Mouse (Mus musculus): ENCODE data around the gene Npepps.
"Not testable (repeated sequence)": the region's sequence is repeated elsewhere in the genome, so short reads cannot be mapped to it uniquely, and the experiment has no call there.

The Npepps gene

DNA sequence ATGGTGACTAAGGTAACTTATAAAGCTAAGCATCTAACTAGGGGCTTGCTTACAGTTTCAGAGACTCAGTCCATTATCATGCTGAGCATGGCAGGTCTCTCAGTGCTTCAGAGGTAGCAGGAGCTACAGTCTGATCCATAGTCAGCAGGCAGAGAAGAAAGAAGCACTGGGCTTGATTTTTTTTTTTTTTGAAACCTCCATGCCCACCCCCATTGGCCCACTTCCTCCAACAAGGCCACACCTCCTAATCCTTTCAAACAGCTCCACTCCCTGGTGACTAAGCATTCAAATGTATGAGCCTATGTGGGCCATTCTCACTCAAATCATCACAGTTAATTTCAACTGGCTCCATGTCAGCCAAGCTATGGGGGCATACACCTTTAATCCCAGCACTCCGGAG lies 12.3 kb upstream of the Npepps start:
- DNase-seq, result no peak

DNA sequence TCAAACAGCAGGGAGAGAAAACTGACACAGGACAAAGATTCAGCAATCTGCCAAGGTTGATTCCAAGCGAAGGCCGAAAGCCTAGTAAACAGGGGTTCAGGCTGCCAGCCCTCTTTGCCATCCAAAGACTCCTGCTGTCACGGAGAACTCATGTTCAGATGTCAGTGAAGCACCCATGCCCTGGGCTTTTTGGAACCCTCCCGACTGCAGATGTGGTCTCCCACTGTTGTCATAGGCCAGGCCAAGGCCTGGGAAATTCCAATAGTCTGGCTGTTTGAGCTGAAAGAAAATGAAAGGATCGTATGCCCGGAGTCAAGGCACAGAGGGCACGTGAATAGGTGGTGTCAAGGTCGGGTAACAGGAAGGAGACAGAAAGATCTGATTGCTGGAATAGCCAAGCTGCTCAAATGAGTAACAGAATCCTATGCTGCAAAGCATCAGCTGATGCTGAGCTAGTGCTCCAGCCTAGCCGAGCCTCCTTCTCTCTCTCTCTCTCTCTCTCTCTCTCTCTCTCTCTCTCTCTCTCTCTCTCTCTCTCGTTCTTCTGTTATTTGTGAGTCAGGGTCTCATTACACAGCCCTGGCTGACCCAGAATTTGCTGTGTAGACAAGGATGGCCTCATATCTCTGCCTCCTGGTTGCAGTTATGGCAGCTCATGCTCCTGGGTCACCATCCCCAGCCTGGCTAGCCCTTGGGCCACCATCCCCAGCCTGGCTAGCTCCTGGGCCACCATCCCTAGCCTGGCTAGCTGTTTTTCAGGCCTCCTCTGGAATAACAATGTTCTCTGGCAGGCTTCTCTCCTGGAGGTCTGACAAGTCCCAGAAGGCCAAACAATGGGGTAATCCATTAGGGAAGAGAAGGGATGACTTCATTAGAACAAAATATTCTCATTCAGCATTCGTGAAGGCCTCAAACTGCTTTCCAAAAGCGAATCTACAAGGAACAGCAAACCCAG lies 9.1 kb upstream of the Npepps start:
- no peak for DNase-seq

DNA sequence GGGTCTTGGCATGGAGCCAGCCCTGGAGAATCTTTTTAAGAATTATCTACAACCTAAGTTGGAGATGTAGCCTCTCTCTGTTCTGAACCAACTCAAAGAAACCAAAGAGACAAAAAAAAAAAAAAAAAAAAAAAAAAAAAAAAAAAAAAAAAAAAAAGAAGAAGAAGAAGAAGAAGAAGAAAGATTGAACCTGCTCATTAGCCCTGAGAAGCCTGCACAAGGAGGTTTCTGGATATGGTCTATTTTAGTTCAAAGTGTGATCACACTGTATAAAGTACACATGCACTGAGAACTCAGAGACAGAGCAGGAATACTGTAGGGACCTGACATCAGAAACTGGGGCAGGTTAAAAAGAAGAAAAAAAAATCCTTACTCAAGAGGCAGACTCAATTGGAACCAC lies 7.2 kb upstream of the Npepps start:
- DNase-seq, result no peak

DNA sequence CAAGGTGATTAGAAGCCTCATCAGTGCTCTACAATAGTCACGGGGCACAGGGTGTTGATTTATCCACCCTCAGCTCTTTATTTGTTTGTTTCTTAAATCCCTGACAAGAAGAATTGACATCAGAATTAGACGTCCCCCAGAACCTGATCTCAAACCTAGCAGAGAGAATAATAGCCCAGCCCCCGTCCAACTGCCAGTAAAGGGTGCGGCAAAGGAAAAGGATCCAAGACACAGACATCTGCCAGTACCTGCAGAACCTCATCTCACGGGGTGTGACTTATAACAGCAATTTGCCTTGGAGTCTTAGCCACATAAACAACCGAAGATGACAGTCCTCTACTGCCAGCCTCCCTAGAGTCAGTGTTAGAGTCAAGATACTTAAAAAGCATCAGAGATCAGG lies 6.5 kb upstream of the Npepps start:
- no peak for DNase-seq

DNA sequence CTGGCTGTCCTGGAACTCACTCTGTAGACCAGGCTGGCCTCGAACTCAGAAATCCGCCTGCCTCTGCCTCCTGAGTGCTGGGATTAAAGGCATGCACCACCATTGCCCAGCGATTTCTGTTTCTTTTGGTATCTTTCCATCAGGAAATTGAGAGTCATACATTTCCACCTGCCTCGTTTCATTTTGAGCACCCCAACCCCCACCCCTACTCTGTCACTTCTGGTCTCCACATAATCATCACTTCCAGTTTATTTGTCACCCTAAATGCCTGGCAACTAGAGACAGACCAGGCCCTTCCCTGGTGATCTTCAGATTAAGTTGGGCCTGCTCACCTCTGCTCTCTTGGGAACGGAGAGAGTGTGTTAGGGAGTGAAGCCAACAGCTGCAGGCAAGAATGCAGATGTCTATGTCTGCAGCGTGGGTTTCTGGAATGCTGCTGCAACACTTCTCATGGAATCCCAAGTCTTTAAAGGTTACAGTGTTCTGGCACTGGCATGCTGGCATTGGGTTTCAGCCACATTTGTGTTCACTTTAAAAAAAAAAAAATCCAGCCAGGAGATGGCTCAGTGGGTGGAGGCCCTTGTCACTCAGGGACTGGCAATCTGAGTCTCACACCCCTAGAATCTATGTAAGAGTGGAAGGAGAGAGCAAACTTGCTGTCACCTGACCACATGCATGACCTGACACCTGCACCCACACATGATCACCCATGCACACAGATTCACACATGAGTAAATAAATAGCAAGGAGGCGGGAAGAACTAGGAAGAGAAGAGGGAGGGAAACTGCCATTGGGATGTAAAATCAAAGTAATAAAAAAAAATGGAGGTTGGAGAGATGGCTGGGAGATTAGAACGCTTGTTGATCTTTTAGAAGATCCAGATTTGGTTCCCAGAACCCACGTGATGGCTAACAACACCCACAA lies 5.7 kb upstream of the Npepps start:
- DNase-seq, result no peak

DNA sequence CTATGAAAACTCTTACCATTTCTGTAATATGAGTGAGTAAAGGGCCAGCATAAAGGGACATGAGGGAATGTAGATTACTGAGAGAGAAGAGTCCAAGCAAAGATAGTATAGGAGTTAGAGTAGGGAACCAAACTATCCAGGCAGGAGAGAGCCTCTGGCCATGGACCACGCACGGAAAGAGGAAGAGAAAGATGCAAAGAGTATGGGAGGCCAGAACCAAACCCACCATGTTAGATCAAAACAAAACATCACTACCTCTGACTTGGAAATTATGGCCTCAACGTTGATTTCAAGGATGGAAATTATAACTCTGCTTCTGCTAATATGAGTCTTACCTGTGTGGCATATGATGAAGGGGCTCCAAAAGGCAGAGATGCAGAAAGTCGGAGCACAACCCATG lies 4.4 kb upstream of the Npepps start:
- no peak for DNase-seq

DNA sequence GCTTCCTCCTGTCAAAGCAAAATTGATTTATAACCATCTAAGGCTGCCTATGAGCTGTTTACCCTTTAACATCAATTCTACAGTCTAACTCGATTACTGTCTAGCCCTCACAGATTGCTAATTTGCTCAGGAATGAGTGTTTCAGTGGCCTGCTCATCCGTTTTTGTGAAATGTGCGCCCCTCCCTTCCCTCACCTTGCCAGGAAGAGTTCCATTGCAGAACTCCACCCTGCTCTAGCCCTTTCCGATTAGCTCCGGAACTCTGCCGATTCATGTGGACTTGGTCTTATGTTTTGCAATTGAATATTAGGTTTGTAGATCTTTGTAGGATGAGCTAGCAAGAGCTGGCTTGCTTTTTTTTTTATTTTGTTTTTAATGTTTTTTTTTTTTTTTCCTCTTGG lies 1.7 kb upstream of the Npepps start:
- no peak for DNase-seq

DNA sequence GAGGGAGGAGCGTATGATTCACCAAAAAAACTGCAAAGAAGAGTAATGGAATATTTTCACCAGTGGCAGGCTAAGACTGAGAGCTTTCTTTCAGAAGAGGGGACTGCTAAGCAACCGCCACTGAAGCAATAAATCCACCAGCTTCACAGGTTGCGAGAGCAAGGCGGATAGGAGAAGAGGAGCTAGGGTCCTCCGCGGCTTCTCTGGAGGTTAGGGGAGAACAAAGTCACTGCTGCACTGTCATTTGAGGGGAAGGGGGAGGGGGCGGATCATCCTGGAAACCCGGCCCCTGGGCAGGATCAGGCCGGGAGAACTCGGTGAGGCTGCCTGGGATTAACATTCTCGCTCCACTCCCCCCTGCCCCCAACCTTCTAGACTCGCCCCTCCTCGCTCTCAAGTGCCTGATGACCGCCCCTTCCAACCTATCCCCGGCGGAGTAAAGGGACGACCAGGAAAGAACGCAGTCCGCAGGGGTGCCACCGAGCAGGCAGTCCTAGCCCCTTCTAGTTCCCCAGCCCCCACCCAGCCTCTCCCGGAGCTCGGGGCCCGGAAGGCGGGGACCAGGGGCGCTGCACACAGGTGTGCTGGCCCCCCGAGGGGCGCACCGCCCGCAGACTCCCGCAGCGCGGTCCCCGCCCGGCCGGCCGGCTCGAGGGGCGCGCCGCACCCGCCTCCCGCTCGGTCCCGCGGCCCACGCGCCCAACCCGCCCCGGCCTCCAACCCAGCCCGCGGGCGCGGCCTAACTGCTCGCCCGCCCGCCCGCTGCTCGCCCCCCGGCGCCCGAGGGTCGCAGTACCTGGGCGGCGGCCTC lies 828 bp downstream of the Npepps start:
- DNase-seq, result peak; percentile 75

DNA sequence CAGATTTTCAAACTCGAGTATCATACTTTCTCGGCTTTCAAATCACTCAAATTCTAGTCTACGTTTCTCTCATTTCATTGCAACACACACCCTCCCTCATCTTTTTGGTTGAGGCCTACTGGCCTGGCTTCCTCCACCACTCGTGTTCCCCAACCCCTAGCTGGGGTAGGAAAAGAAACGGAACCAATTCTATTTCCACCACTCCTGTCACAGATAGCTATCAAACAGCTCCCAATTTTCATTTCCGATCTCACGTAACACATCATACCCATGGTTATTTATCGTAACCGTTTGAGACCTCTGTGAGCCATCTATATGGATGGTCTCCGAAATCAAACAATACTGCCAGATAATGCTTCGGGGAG lies 1.4 kb downstream of the Npepps start:
- DNase-seq, result peak; percentile 8

DNA sequence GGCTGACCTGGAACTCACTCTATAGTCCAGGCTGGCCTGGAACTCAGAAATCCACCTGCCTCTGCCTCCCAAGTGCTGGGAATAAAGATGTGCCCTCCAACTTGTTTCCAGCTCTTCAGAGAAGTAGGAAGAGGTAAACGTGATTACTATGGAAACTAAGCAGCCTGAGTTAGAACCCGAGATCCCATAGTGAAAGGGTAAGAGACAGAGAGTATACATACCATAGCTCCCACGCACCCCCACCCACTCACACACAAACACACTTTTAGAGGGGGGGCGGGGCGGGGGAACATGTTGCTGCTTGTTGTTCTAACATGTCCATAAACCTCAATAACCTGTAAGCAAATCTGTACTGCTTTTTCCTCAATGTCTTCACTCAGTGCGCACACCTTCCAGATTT lies 2.0 kb downstream of the Npepps start:
- no peak for DNase-seq

DNA sequence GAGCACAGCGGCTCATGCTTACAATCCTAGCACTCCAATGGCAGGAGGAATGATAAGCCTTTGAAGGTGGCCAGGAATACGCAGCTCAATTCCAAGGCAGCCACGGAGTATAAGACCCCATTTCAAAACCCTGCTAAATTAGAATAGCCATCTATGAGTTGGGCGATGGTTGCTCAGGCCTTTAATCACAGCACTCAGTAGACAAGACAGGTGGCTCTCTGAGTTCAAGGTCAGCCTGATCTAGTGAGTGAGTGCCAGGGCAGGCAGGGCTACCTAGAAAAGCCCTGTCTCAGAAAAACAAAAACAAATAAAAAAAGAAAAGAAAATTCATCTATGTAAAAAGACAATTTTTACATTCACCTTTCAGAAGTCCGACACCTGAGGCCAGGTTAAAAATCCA lies 3.3 kb downstream of the Npepps start:
- DNase-seq, result no peak

DNA sequence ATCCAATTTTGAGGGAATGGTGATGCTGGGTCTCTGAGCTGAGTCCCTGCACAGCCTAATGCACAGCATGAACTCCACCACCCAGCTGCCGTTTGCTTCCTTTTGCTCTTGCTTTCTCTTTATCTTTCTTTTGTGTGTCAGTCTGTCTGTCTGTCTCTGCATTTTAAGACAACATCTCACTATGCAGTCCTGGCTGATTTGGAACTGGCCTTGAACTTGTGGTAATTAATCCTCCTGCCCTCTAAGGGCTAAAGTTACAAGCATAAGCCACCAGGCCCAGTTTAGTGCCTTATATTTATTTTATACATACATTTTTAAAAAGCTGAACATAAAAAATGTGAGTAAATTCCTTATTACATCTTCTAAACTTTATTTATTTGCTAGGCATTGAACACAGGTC lies 4.4 kb downstream of the Npepps start:
- no peak for DNase-seq

DNA sequence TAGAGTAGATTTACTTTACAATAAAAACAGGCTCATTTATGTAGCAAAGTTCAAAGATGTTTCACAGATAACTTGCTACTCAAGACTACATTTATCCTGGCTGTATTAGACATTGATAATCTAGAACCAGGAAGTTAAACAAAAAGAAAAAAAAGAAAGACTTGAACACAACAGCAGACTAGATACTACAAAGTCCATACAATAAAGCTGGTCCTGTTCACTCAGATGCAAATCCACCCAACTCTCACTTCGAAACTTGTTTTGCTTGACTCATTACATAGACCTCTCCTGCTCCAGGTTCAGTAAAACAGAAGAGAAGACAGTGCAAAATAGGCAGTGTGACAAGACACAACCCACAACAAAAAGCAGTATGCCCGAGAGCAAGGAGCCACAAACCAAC lies 5.1 kb downstream of the Npepps start:
- no peak for DNase-seq

DNA sequence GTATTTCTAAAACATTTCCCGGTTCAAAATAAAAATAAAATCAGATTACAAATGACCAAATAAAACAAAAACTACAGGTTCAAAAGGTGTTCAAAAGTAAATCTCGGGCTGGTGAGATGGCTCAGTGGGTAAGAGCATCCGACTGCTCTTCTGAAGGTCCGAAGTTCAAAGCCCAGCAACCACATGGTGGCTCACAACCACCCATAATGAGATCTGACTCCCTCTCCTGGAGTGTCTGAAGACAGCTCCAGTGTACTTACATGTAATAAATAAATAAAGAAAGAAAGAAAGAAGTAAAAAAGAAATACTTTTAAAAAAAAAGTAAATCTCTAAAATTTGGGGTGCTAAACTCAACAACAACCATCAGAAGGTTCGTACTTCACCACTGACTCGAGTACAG lies 5.5 kb downstream of the Npepps start:
- DNase-seq, result not testable (repeated sequence)

DNA sequence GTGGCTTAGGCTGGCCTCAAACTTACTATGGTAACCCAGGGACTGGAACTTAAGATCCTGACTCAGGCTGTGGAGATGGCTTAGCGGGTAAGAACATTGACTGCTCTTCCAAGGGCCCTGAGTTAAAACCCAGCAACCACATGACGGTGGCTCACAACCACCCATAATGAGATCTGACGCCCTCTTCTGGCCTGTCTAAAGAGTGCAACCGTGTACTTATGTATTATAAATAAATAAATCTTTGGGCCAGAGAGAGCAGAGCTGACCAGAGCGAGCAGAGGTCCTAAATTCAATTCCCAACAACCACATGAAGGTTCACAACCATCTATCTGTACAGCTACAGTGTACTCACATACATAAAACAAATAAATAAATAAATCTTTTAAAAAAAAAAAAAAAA lies 6.8 kb downstream of the Npepps start:
- DNase-seq, result no peak

DNA sequence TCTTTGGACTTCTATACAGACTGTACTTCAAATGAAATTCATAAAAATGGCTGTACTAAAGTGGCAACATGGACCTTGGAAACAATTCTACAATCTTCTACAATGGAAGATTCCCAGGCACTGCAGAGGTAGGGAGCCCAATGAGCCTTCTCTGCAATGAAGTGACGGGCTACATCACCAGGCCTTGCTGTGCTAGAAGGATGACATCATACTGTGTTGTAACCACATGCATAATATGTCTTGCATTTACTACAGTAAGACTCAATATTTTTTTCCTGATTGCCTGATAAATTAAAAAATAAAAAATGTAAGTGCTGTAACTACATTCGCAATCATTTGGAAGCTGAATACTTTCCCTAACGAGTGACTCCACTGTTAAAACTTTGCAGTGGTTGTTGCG lies 7.6 kb downstream of the Npepps start:
- DNase-seq, result no peak

DNA sequence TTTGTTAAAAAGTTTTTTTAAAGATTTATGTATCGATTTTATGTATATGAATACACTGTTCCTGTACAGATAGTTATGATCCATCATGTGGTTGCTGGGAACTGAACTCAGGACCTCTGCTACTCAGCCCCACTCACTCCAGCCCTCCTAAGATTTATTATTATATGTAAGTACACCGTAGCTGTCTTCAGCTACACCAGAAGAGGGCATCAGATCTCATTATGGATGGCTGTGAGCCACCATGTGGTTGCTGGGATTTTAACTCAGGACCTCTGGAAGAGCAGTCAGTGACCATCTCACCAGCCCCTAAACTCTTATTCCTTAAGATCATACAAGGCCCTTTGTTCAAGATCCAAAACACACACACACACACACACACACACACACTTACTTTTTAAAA lies 10.4 kb downstream of the Npepps start:
- DNase-seq, result not testable (repeated sequence)

DNA sequence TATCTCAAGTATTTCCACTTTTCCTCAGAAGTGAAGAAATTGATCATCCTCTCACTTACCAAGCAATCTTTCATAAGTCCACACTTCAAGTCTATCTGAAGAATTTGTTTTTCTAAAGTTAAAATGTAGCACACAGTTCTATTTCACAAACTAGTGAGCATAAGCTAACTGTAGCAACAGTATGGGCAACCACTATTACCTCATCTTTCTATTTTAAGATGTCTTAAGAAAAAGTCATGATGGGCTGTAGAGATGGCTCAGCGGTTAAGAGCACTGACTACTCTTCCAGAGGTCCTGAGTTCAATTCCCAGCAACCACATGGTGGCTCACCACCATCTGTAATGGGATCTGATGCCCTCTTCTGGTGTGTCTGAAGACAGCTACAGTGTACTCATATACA lies 13.9 kb downstream of the Npepps start:
- DNase-seq, result not testable (repeated sequence)

DNA sequence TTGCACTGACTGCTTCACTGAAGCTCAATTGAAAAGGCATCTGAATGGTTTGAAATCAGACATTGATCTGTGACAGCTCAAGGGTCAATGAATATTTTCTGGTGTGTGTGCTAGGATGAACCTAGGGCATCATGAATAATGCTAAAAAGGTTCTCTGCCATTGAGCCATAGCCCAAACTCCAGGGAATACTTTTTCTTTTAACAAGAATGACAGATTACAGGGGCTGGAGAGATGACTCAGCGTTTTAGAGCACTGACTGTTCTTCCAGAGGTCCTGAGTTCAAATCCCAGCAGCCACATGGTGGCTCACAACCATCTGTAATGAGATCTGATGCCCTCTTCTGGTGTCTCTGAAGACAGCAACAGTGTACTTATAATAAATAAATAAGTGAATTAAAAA lies 30.8 kb downstream of the Npepps start:
- DNase-seq, result not testable (repeated sequence)

DNA sequence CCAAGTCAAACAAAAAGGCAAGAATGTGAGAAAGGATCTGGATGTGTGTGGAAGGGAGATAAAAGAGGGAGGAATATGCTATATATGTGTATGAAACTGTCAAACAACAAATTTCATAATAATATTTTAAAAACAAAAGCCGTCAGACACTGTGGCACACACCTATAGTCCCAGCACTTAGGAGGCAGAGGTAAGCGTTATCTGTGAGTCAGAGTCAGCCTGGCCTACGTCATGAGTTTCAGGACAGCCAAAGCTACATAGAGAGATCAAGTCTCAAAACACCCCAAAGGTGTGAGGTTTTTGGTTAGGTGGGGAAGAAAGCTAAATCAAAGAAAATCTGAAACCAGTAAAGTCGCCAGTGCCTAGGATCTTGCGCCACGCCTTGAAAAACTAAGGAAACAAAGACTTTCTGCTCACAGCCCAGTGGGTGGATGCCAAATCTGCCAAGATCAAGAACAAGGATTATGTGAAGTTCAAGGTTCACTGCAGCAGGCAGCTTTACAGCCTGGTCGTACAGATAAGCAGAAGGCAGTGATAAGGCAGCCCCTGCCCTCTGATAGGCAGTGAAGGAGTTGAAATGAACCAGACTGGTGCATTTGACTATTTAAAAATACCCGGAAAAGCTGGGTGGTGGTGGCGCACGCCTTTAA lies 33.8 kb downstream of the Npepps start:
- no peak for DNase-seq

DNA sequence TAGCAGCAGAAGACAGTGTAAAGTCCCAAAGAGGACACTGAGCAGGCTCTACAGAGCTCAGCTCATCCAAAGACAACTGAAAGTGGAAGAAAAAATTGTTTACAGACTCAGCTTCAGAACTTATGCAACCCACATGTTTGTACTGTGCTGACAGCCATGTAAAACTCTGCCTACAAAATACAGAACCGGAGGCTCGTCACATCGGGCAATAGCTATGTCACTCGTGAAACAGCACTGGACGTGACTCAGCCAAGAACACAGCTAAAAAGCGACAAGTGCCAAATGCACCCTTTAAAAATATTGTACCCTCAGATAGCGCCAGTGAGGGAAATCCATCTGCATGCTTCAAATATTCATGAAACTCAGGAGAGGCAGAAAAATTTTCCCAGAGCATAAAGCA lies 39.1 kb downstream of the Npepps start:
- DNase-seq, result no peak

DNA sequence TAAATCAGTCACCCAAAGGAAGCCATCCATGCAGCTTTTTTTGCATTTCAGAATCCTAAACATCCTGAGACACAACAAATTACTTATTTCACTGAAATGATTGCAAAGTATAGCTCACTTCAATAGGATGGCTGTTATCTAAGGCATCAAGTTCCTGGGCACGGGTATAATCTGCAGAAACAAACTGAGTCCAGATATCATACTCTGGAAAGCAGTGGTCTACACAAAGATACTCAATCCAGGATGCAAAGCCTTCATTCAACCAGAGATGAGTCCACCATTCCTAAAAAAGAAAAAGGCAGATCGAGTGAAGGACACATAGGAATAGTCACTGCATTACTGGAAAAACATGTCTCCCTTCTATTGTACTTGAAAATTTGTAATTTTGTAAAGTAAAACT lies 42.5 kb downstream of the Npepps start:
- DNase-seq, result no peak

DNA sequence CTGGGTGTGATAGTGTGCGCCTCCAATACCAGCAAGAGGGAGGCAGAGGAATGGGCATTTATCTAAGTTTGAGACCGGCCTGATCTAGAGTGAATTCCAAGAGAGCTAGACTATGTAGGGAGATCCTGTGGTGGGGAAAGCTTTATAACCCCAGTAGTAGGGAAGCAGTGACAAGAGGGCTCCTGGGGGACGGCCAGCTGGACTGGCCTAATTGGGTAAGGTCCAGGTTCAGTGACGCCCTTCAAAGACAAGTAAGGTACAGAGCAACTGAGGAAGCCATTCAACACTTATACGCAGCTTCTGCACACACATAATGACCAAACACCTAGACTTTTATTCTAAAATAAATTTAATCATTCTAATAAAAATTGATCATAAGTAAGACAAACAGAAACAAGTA lies 48.0 kb downstream of the Npepps start:
- no peak for DNase-seq

Measured in right cerebral cortex, postnatal 25 days (tissue).